Mouse (Mus musculus): ENCODE data around the gene Eef1b2. TPM values are rescaled to one million over a fixed set of nuclear protein-coding genes. Genes with fewer than 3 reads are reported as not detected.

The Eef1b2 gene
- polyA plus RNA-seq, 1 experiment from 2014 or later: 609 TPM

DNA sequence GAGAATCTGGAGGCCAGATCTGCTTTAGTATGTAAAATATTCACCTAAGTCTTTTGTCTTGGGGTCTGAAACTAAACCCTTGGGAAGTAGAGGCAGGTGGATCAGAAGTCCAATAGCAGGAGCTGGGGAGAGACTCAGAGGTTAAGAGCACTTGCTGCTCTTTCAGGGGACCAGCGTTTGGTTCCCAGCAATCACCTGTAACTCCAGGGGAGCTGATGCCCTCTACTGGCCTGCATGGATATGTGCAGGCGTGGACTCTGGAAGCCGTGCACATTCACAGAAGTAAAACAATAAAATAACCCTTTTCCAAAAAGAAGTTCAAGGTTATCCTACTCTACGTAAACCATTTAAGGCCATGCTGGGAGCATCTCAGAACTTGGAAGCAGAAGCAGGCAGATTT lies 42.7 kb downstream of the Eef1b2 start:
- H3K9ac ChIP-seq: no peak overlapping the region
- 0 out of 2 replicates have a peak, but pooled peaks cover 4% of the 10 kb centered on the region for H3K9me3 ChIP-seq
- 91% methylated on average over 4 of the region's 4 CpGs for WGBS
- H3K4me2 ChIP-seq (replicated peaks): no peak overlapping the region
- ATAC-seq (ENCODE audit: low FRiP score, low read depth): no peak
- peaks cover 7% of the 10 kb centered on the region; the same call in 1 of the 2 replicates for H3K4me1 ChIP-seq
- H3K27ac ChIP-seq: no peak overlapping the region
- H3K36me3 ChIP-seq: no peaks in the 10 kb centered on the region
- peaks cover 9% of the 10 kb centered on the region for H3K27me3 ChIP-seq
- no peak overlapping the region for H3K4me3 ChIP-seq

DNA sequence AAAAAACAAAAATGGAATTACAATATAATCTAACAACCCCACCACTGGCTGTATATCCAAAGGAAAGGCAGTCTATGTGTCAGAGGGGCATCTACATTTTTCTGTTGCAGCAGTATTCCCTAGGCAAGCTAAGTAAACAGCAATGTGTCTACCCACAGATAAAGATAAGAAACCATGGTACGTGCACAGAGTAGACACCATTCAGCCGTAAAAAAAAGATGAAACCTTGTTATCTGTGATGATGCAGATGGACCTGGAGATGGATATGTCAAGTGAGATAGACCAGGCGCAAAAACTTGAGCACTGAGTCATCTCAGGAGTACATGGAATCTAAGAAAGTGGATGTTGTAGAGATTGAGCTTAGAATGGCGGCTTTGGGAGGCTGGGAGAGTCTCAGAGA lies 48.4 kb downstream of the Eef1b2 start:
- Histone ChIP-seq H3K9ac (no peak overlapping the region), H3K4me2 (replicated peaks) (no peak overlapping the region), H3K27me3 (no peaks in the 10 kb centered on the region), H3K4me3 (no peak overlapping the region), H3K36me3 (no peaks in the 10 kb centered on the region), H3K4me1 (0 out of 2 replicates have a peak, but pooled peaks cover 3% of the 10 kb centered on the region), H3K27ac (no peak overlapping the region), H3K9me3 (no peaks in the 10 kb centered on the region)
- ATAC-seq (ENCODE audit: low FRiP score, low read depth): no peak
- 78% methylated on average over 4 of the region's 4 CpGs for WGBS

DNA sequence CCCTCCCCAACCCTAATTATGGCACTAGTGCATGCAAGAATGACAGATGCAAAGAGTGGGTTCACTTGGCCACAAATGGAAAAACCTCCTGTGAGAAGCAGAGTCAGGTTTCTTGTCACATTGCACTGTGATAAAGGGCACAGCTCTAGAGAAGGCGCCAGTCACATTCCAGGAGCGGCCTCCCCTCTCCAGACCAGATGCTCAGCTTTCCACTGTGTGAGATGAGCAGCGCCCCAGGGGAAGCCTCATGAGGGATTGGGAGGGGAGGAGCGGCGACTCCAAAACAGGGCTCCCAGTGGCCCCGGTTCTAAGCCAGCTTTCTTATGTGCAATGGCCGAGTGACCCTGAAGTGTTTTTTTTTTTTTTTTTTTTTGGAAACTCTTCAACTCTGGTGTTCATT lies 49.3 kb downstream of the Eef1b2 start:
- Histone ChIP-seq H3K4me3 (no peak overlapping the region), H3K4me2 (replicated peaks) (no peak overlapping the region), H3K36me3 (no peaks in the 10 kb centered on the region), H3K4me1 (0 out of 2 replicates have a peak, but pooled peaks cover 3% of the 10 kb centered on the region), H3K9me3 (no peaks in the 10 kb centered on the region), H3K9ac (no peak overlapping the region), H3K27me3 (no peaks in the 10 kb centered on the region), H3K27ac (no peak overlapping the region)
- WGBS: 5% methylated on average over 7 of the region's 7 CpGs
- peak; percentile 61 for ATAC-seq (ENCODE audit: low FRiP score, low read depth)

DNA sequence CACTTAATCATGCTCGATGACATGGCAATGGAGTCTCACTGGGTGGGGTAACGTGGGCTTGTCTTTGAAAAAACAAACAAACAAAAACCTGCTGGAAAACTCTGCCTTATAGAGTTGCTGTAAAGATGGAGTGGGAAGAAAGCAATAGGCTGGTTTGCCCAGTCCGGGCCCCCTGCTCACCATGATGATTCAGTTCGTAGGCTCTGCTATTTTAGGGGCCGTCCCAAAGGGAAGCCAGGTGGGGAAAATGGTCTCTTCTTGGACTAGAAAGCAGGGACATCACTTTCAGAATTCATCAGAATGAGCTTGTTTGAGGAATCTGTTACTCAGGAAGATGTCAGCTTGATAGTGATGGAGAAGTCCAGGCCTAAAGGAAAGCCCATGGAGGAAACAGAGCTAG lies 50.6 kb downstream of the Eef1b2 start:
- Histone ChIP-seq H3K27ac (no peak overlapping the region), H3K4me3 (no peak overlapping the region), H3K4me1 (0 out of 2 replicates have a peak, but pooled peaks cover 3% of the 10 kb centered on the region), H3K4me2 (replicated peaks) (no peak overlapping the region), H3K9me3 (no peaks in the 10 kb centered on the region), H3K9ac (no peak overlapping the region), H3K36me3 (no peaks in the 10 kb centered on the region), H3K27me3 (no peaks in the 10 kb centered on the region)
- WGBS: 61% methylated on average over 5 of the region's 5 CpGs
- no peak for ATAC-seq (ENCODE audit: low FRiP score, low read depth)

Small RNAs within 50 kb of the gene (microRNA-seq; reads per million reads assigned to microRNA genes)
- gene Gm24557: not detected
- not detected for gene Gm27512

Other genes with a start within 250 kb of the Eef1b2 start
- gene Ino80d, start 62.2 kb upstream of the Eef1b2 start, polyA plus RNA-seq (2015; fragmentation: Nextera tagmentation; extraction: Ambion mirVana): 9.7 and 10.3 TPM in 2 replicates
- gene Ndufs1, start within 50 bp of the Eef1b2 start, polyA plus RNA-seq (2015; fragmentation: Nextera tagmentation; extraction: Ambion mirVana): 131 and 134 TPM in 2 replicates
- gene Gpr1, start 37.7 kb downstream of the Eef1b2 start, polyA plus RNA-seq (2015; fragmentation: Nextera tagmentation; extraction: Ambion mirVana): 0.22 and 0.25 TPM in 2 replicates
- 14.9 and 16.3 TPM in 2 replicates for gene Zdbf2, start 96.4 kb downstream of the Eef1b2 start, polyA plus RNA-seq (2015; fragmentation: Nextera tagmentation; extraction: Ambion mirVana)